Mouse (Mus musculus): ENCODE results near the gene Gm20388. TPM values are rescaled to one million over a fixed set of nuclear protein-coding genes. Genes with fewer than 3 reads are reported as not detected.

Gm20388 gene
- polyA plus RNA-seq, 1 experiment from 2014 or later, result 8.3 TPM

- no peaks in the 10 kb centered on the region for H3K4me1 ChIP-seq (replicated peaks; ENCODE audit: control insufficient read depth, insufficient read depth, low read length)
- H3K9me3 ChIP-seq (ENCODE audit: control insufficient read depth, low read length), result no peaks in the 10 kb centered on the region
- no peaks in the 10 kb centered on the region for H3K27me3 ChIP-seq (replicated peaks; ENCODE audit: control insufficient read depth, insufficient read depth, low read length)
- DNase-seq (ENCODE audit: low spot score), result peak; percentile 88
- H3K9ac ChIP-seq (ENCODE audit: low read length), result no peak overlapping the region
- H3K4me2 ChIP-seq (ENCODE audit: low read length), result no peak overlapping the region
- H3K27ac ChIP-seq (ENCODE audit: low read depth), result no peak overlapping the region
- 33% methylated on average over 10 of the region's 10 CpGs for WGBS
- no peak for ATAC-seq (replicated peaks; ENCODE audit: low FRiP score, low TSS enrichment, low read depth)
- H3K36me3 ChIP-seq (ENCODE audit: control insufficient read depth, insufficient read depth, low read length), result no peaks in the 10 kb centered on the region
- no peak overlapping the region for H3K4me3 ChIP-seq (ENCODE audit: low read depth, low read length)
Observed at GRCm38 (mm10) chr8:121761480-121761879, 1850.8 kb downstream of the Gm20388 start.

GRCm38 (mm10) chr8:121762999-121763699, 1852.5 kb downstream of the Gm20388 start:
- no peak overlapping the region for H3K4me2 ChIP-seq (ENCODE audit: low read length)
- 57% methylated on average over 7 of the region's 7 CpGs for WGBS
- no peaks in the 10 kb centered on the region for H3K9me3 ChIP-seq (ENCODE audit: control insufficient read depth, low read length)
- H3K36me3 ChIP-seq (ENCODE audit: control insufficient read depth, insufficient read depth, low read length), result no peaks in the 10 kb centered on the region
- no peak overlapping the region for H3K4me3 ChIP-seq (ENCODE audit: low read depth, low read length)
- H3K27ac ChIP-seq (ENCODE audit: low read depth), result no peak overlapping the region
- no peaks in the 10 kb centered on the region for H3K27me3 ChIP-seq (replicated peaks; ENCODE audit: control insufficient read depth, insufficient read depth, low read length)
- H3K4me1 ChIP-seq (replicated peaks; ENCODE audit: control insufficient read depth, insufficient read depth, low read length), result no peaks in the 10 kb centered on the region
- no peak overlapping the region for H3K9ac ChIP-seq (ENCODE audit: low read length)
- DNase-seq (ENCODE audit: low spot score), result no peak
- ATAC-seq (replicated peaks; ENCODE audit: low FRiP score, low TSS enrichment, low read depth), result no peak

GRCm38 (mm10) chr8:121763700-121764013, 1853.0 kb downstream of the Gm20388 start:
- no peaks in the 10 kb centered on the region for H3K4me1 ChIP-seq (replicated peaks; ENCODE audit: control insufficient read depth, insufficient read depth, low read length)
- no peaks in the 10 kb centered on the region for H3K9me3 ChIP-seq (ENCODE audit: control insufficient read depth, low read length)
- H3K4me2 ChIP-seq (ENCODE audit: low read length), result no peak overlapping the region
- ATAC-seq (replicated peaks; ENCODE audit: low FRiP score, low TSS enrichment, low read depth), result no peak
- H3K36me3 ChIP-seq (ENCODE audit: control insufficient read depth, insufficient read depth, low read length), result no peaks in the 10 kb centered on the region
- no peak for DNase-seq (ENCODE audit: low spot score)
- H3K27me3 ChIP-seq (replicated peaks; ENCODE audit: control insufficient read depth, insufficient read depth, low read length), result no peaks in the 10 kb centered on the region
- H3K27ac ChIP-seq (ENCODE audit: low read depth), result no peak overlapping the region
- no peak overlapping the region for H3K9ac ChIP-seq (ENCODE audit: low read length)
- no peak overlapping the region for H3K4me3 ChIP-seq (ENCODE audit: low read depth, low read length)
- WGBS, result 70% methylated on average over 9 of the region's 9 CpGs

- H3K9ac ChIP-seq (ENCODE audit: low read length), result no peak overlapping the region
- no peaks in the 10 kb centered on the region for H3K4me1 ChIP-seq (replicated peaks; ENCODE audit: control insufficient read depth, insufficient read depth, low read length)
- H3K9me3 ChIP-seq (ENCODE audit: control insufficient read depth, low read length), result no peaks in the 10 kb centered on the region
- H3K27ac ChIP-seq (ENCODE audit: low read depth), result no peak overlapping the region
- no peak overlapping the region for H3K4me2 ChIP-seq (ENCODE audit: low read length)
- ATAC-seq (replicated peaks; ENCODE audit: low FRiP score, low TSS enrichment, low read depth) (no peak), DNase-seq (ENCODE audit: low spot score) (no peak)
- H3K27me3 ChIP-seq (replicated peaks; ENCODE audit: control insufficient read depth, insufficient read depth, low read length), result no peaks in the 10 kb centered on the region
- H3K4me3 ChIP-seq (ENCODE audit: low read depth, low read length), result no peak overlapping the region
- no peaks in the 10 kb centered on the region for H3K36me3 ChIP-seq (ENCODE audit: control insufficient read depth, insufficient read depth, low read length)
- 78% methylated on average over 7 of the region's 7 CpGs for WGBS
Observed at GRCm38 (mm10) chr8:121765594-121766138, 1855.0 kb downstream of the Gm20388 start.

GRCm38 (mm10) chr8:121769095-121769494, 1858.5 kb downstream of the Gm20388 start:
- Histone ChIP-seq H3K9me3 (ENCODE audit: control insufficient read depth, low read length) (no peaks in the 10 kb centered on the region), H3K36me3 (ENCODE audit: control insufficient read depth, insufficient read depth, low read length) (no peaks in the 10 kb centered on the region), H3K4me1 (replicated peaks; ENCODE audit: control insufficient read depth, insufficient read depth, low read length) (no peaks in the 10 kb centered on the region), H3K4me3 (ENCODE audit: low read depth, low read length) (no peak overlapping the region), H3K27me3 (replicated peaks; ENCODE audit: control insufficient read depth, insufficient read depth, low read length) (no peaks in the 10 kb centered on the region), H3K4me2 (ENCODE audit: low read length) (no peak overlapping the region), H3K9ac (ENCODE audit: low read length) (no peak overlapping the region), H3K27ac (ENCODE audit: low read depth) (no peak overlapping the region)
- no peak for ATAC-seq (replicated peaks; ENCODE audit: low FRiP score, low TSS enrichment, low read depth)
- DNase-seq (ENCODE audit: low spot score), result no peak
- 63% methylated on average over 3 of the region's 3 CpGs for WGBS

GRCm38 (mm10) chr8:121769621-121770020, 1859.0 kb downstream of the Gm20388 start:
- Histone ChIP-seq H3K27ac (ENCODE audit: low read depth) (no peak overlapping the region), H3K4me2 (ENCODE audit: low read length) (no peak overlapping the region), H3K4me3 (ENCODE audit: low read depth, low read length) (no peak overlapping the region), H3K9ac (ENCODE audit: low read length) (no peak overlapping the region), H3K27me3 (replicated peaks; ENCODE audit: control insufficient read depth, insufficient read depth, low read length) (no peaks in the 10 kb centered on the region), H3K4me1 (replicated peaks; ENCODE audit: control insufficient read depth, insufficient read depth, low read length) (no peaks in the 10 kb centered on the region), H3K36me3 (ENCODE audit: control insufficient read depth, insufficient read depth, low read length) (no peaks in the 10 kb centered on the region), H3K9me3 (ENCODE audit: control insufficient read depth, low read length) (no peaks in the 10 kb centered on the region)
- no peak for ATAC-seq (replicated peaks; ENCODE audit: low FRiP score, low TSS enrichment, low read depth)
- WGBS, result 100% methylated on average over 2 of the region's 2 CpGs
- DNase-seq (ENCODE audit: low spot score), result no peak

- DNase-seq (ENCODE audit: low spot score) (no peak), ATAC-seq (replicated peaks; ENCODE audit: low FRiP score, low TSS enrichment, low read depth) (no peak)
- Histone ChIP-seq H3K9ac (ENCODE audit: low read length) (no peak overlapping the region), H3K27ac (ENCODE audit: low read depth) (no peak overlapping the region), H3K4me2 (ENCODE audit: low read length) (no peak overlapping the region), H3K4me1 (replicated peaks; ENCODE audit: control insufficient read depth, insufficient read depth, low read length) (no peaks in the 10 kb centered on the region), H3K36me3 (ENCODE audit: control insufficient read depth, insufficient read depth, low read length) (no peaks in the 10 kb centered on the region), H3K9me3 (ENCODE audit: control insufficient read depth, low read length) (no peaks in the 10 kb centered on the region), H3K4me3 (ENCODE audit: low read depth, low read length) (no peak overlapping the region), H3K27me3 (replicated peaks; ENCODE audit: control insufficient read depth, insufficient read depth, low read length) (no peaks in the 10 kb centered on the region)
- WGBS, result 35% methylated on average over 19 of the region's 19 CpGs
Observed at GRCm38 (mm10) chr8:121770845-121771752, 1860.5 kb downstream of the Gm20388 start.

- Histone ChIP-seq H3K27ac (ENCODE audit: low read depth) (no peak overlapping the region), H3K9me3 (ENCODE audit: control insufficient read depth, low read length) (no peaks in the 10 kb centered on the region), H3K9ac (ENCODE audit: low read length) (no peak overlapping the region), H3K4me1 (replicated peaks; ENCODE audit: control insufficient read depth, insufficient read depth, low read length) (no peaks in the 10 kb centered on the region), H3K4me3 (ENCODE audit: low read depth, low read length) (no peak overlapping the region), H3K27me3 (replicated peaks; ENCODE audit: control insufficient read depth, insufficient read depth, low read length) (no peaks in the 10 kb centered on the region), H3K4me2 (ENCODE audit: low read length) (no peak overlapping the region), H3K36me3 (ENCODE audit: control insufficient read depth, insufficient read depth, low read length) (no peaks in the 10 kb centered on the region)
- no peak for ATAC-seq (replicated peaks; ENCODE audit: low FRiP score, low TSS enrichment, low read depth)
- DNase-seq (ENCODE audit: low spot score), result no peak
- WGBS, result 85% methylated on average over 12 of the region's 12 CpGs
Observed at GRCm38 (mm10) chr8:121773876-121774275, 1863.2 kb downstream of the Gm20388 start.
